Mouse (Mus musculus) E14TG2a.4 (cell line): ENCODE measurements around the gene Cflar.

Experiments used
- CTCF ChIP-seq: conservative IDR thresholded peaks from 2 replicates; pipeline ENCODE4 v1.5.1; 2014; ENCODE audit warnings: low read length
- POU5F1 ChIP-seq: IDR thresholded peaks from 2 replicates; pipeline ENCODE4 v1.6.1; 2014; ENCODE audit warnings: low read length, borderline replicate concordance

DNA sequence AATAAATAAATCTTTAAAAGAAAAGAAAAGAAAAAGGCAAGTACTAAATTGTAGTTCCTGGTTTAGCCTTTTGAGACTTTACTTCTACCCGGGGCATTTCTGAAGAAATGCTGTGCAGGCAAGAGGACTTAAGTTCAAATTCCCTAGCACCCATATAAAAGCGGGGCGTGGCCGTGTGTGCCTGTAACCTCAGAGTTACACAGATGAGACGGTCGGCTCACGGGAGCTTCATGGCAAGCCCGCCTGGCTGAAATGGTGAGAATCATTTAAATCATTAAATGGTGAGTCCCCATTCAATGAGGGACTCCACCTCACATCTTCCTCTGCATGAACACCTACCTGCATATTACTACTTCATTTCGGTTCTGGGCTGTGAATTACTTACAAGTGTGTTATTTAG lies 58.4 kb downstream of the Cflar start:
- TF ChIP-seq CTCF (no peak), POU5F1 (no peak)
